Mouse (Mus musculus): ENCODE measurements around the gene Col6a5. TPM values are rescaled to one million over a fixed set of nuclear protein-coding genes. Genes with fewer than 3 reads are reported as not detected.

Col6a5 gene
- under 1 TPM; 0.04 to 0.31 TPM for total RNA-seq (2023)

GRCm38 (mm10) chr9:105960533-105960932 is at the start of gene Col6a5:
Col6a5 (minus strand) TSS chr9:105960643.

GRCm38 (mm10) chr9:105827791-105828385 is 132.6 kb downstream of the Col6a5 start, which contains the start of gene Col6a6:
Col6a6 (minus strand) TSS chr9:105828160.

Other genes with a start within 250 kb of the Col6a5 start
- gene Col6a6, start 132.5 kb downstream of the Col6a5 start, total RNA-seq (2023), result under 1 TPM in 1 of 2 experiments, not detected in 1; 0.07 TPM
- gene Col6a4, start 136.1 kb upstream of the Col6a5 start, total RNA-seq (2023), result not detected
- gene Glyctk, start 197.5 kb upstream of the Col6a5 start, total RNA-seq (2023), result 1 to 10 TPM; 1.2 to 2.4 TPM
- gene Wdr82, start 210.3 kb upstream of the Col6a5 start, total RNA-seq (2023), result 10 to 100 TPM; 57.7 to 62.3 TPM
- 100 to 1,000 TPM; 132 to 139 TPM for gene Ppm1m, start 239.1 kb upstream of the Col6a5 start, total RNA-seq (2023)
- gene Twf2, start 242.5 kb upstream of the Col6a5 start, total RNA-seq (2023), result 100 to 1,000 TPM; 166 to 171 TPM

Data from neutrophil, adult 83 days (primary cell).